Mouse (Mus musculus): ENCODE measurements around the gene Bricd5. TPM values are rescaled to one million over a fixed set of nuclear protein-coding genes. Genes with fewer than 3 reads are reported as not detected.

The Bricd5 gene
- polyA plus RNA-seq, 1 experiment: 2.3 TPM

DNA sequence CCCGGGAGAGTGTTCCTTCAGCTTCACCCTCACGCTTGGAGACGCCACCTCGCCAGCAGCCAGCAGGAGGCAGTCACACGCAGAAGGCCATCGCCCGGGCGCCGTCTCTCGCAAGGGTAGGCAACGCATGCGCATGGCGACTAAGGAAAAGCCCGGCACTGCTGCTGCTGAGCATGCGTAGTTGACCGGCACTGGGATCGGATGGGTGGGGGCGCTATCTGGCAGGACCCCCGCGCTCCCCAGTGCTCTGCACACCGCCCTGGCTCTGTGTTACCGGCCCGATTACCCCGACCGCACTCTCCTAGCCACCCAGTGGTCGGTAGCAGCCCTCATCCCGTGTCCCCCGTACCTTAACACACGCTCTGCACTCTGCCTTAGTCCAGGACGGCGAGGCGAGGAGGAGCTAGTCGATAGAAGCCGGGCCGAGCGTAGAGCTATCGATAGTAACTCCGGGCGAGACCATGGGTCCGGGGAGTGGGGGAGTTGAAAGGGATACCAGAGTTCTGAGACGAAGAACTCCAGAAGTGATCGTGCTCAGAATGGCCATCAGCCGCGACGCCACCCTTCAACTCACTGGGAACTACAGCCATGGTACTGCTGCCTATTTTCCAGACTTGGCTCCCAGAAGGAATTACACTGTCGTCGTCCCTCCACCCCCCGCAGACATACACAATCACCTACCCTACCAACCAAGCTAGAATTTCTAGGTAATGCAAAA lies 5.1 kb downstream of the Bricd5 start, which contains the start of gene Mlst8:
Mlst8 (minus strand) TSS at position 416 of the 718 bp plus-strand sequence.
- Histone ChIP-seq H3K27ac (ENCODE audit: insufficient read depth, low read depth, low read length) (peak within 1 kb of the TSS; percentile 89), H3K36me3 (ENCODE audit: control insufficient read depth, insufficient read depth, low read length) (peaks cover 28% of the 10 kb centered on the region), H3K4me3 (ENCODE audit: low read depth, low read length) (peak within 1 kb of the TSS; percentile 84), H3K27me3 (ENCODE audit: control insufficient read depth, insufficient read depth, low read length) (no peaks in the 10 kb centered on the region), H3K4me1 (ENCODE audit: control insufficient read depth, insufficient read depth, insufficient read length, low read length) (peaks cover 21% of the 10 kb centered on the region)
- TF ChIP-seq POLR2A (IDR thresholded peaks at IDR 0.05; ENCODE audit: low read depth, low read length): peak; percentile 50; the same call in 1 of the 2 replicates
- TF ChIP-seq CTCF (IDR thresholded peaks at IDR 0.05; ENCODE audit: extremely low read depth, insufficient read length, insufficient replicate concordance, low read depth, low read length): peak; percentile 86
- WGBS: under 1% methylated on average over 48 of the region's 48 CpGs

DNA sequence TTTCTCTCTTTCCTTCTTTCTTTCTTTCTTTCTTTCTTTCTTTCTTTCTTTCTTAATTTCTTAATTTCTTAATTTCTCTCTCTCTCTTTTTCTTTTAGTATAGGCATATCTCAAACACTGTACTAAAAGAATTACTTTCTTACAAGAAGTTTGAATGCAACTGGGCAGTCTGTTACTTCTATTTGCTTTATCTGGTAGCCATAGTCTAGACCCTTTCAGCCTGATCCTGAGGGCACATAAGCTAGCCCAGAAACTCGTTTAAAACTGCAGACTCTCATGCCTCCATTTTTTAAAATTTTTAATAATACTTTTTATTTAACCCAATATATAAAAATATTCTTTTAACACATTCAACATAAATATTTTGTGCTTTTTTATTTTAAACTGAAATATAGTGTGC lies 5.7 kb downstream of the Bricd5 start:
- Histone ChIP-seq H3K4me3 (ENCODE audit: low read depth, low read length) (no peak overlapping the region), H3K27me3 (ENCODE audit: control insufficient read depth, insufficient read depth, low read length) (no peaks in the 10 kb centered on the region), H3K27ac (ENCODE audit: insufficient read depth, low read depth, low read length) (no peak overlapping the region), H3K4me1 (ENCODE audit: control insufficient read depth, insufficient read depth, insufficient read length, low read length) (peaks cover 15% of the 10 kb centered on the region), H3K36me3 (ENCODE audit: control insufficient read depth, insufficient read depth, low read length) (peaks cover 25% of the 10 kb centered on the region)
- 23% methylated on average over 1 of the region's 1 CpGs for WGBS
- TF ChIP-seq CTCF (IDR thresholded peaks at IDR 0.05; ENCODE audit: extremely low read depth, insufficient read length, insufficient replicate concordance, low read depth, low read length): no peak
- no peak for TF ChIP-seq POLR2A (IDR thresholded peaks at IDR 0.05; ENCODE audit: low read depth, low read length)

DNA sequence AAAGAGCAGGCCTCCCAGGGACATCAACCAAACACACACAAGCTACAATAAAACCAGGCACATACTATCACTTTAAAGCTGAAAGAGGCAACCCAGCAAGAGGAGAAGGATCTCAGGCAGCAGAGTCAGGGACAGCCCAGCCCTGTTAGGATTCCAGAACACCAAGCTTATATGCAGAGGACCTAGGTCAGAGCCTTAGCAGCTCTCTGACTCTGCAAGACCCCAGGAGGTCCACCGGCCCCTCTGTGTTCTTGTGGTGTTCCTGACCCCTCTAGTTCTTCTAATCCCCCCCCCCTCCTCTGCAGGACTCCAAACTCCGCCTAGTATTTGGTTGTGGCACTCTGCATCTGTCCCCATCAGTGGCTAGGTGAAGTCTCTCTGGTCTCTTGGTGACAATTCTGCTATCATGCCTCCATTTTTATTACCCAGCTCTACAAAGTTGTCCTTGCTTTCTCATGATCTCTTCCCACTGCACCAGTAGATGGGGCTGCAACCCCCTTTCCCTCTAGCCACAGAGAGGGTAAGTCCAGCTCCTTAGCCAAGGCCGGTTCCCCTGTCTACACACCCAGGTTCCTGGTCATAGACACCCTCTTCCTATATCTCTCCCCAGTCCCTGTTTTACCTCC lies 6.6 kb downstream of the Bricd5 start:
- Histone ChIP-seq H3K36me3 (ENCODE audit: control insufficient read depth, insufficient read depth, low read length) (peaks cover 20% of the 10 kb centered on the region), H3K27me3 (ENCODE audit: control insufficient read depth, insufficient read depth, low read length) (no peaks in the 10 kb centered on the region), H3K27ac (ENCODE audit: insufficient read depth, low read depth, low read length) (no peak overlapping the region), H3K4me1 (ENCODE audit: control insufficient read depth, insufficient read depth, insufficient read length, low read length) (peaks cover 14% of the 10 kb centered on the region), H3K4me3 (ENCODE audit: low read depth, low read length) (no peak overlapping the region)
- 72% methylated on average over 3 of the region's 3 CpGs for WGBS
- TF ChIP-seq POLR2A (IDR thresholded peaks at IDR 0.05; ENCODE audit: low read depth, low read length): no peak
- TF ChIP-seq CTCF (IDR thresholded peaks at IDR 0.05; ENCODE audit: extremely low read depth, insufficient read length, insufficient replicate concordance, low read depth, low read length): no peak

DNA sequence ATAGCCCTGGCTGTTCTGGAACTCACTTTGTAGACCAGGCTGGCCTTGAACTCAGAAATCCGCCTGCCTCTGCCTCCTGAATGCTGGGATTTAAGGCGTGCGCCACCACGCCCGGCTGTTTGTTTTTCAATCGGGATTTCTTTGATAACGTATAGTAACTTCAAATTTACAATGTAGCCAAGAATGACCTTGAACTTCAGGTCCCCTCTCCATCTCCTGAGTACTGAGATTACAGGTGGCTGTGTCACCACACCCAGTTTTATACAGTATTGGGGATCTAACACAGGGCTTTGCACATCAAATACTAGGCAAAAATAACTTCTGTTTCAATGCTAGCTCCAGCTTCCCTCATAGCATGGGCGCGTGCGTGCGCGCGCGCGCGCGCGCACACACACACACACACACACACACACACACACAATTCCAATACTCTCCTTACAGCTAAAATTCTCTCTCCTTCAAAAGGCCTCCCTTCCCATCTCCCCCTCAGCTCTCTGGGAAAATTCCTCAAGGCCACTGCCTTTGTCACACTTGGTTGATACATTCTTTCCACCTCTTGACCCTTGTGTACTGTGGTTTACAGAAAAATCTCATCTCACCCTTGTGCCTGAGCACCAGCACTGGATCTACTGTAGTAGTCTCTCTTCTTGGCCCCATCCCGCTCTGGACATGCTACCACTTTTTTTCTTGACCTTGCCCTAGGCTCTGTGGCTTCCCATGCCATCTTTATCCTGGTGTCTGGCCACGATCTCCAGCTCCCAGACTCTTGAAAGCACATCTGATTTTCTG lies 7.5 kb downstream of the Bricd5 start:
- WGBS: 83% methylated on average over 20 of the region's 20 CpGs
- H3K27me3 ChIP-seq (ENCODE audit: control insufficient read depth, insufficient read depth, low read length): no peaks in the 10 kb centered on the region
- TF ChIP-seq POLR2A (IDR thresholded peaks at IDR 0.05; ENCODE audit: low read depth, low read length) (no peak), CTCF (IDR thresholded peaks at IDR 0.05; ENCODE audit: extremely low read depth, insufficient read length, insufficient replicate concordance, low read depth, low read length) (no peak)
- H3K4me1 ChIP-seq (ENCODE audit: control insufficient read depth, insufficient read depth, insufficient read length, low read length): peaks cover 14% of the 10 kb centered on the region
- H3K36me3 ChIP-seq (ENCODE audit: control insufficient read depth, insufficient read depth, low read length): peaks cover 10% of the 10 kb centered on the region
- H3K27ac ChIP-seq (ENCODE audit: insufficient read depth, low read depth, low read length): no peak overlapping the region
- no peak overlapping the region for H3K4me3 ChIP-seq (ENCODE audit: low read depth, low read length)

DNA sequence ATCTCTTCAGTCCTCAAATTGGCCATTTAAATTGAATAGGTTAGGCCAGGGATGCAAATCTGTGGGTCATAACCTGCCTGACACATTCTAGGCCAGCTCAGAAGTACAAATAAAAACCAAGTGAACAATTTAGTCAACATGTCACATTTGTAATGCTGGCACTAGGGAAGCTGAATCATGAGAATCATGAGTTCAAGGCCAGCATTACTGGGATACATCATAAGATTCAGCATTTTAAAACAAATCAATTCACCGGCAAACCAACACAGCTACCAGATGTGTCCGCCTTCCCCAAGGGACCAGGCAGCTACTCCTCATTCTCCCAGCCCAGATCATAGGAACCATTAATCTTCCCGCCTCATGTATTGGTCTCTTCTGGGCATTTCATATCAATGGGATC lies 9.8 kb downstream of the Bricd5 start:
- TF ChIP-seq CTCF (IDR thresholded peaks at IDR 0.05; ENCODE audit: extremely low read depth, insufficient read length, insufficient replicate concordance, low read depth, low read length) (no peak), POLR2A (IDR thresholded peaks at IDR 0.05; ENCODE audit: low read depth, low read length) (no peak)
- Histone ChIP-seq H3K27ac (ENCODE audit: insufficient read depth, low read depth, low read length) (no peak overlapping the region), H3K4me1 (ENCODE audit: control insufficient read depth, insufficient read depth, insufficient read length, low read length) (no peaks in the 10 kb centered on the region; the same call in 1 of the 2 replicates), H3K27me3 (ENCODE audit: control insufficient read depth, insufficient read depth, low read length) (peaks cover 10% of the 10 kb centered on the region), H3K4me3 (ENCODE audit: low read depth, low read length) (no peak overlapping the region), H3K36me3 (ENCODE audit: control insufficient read depth, insufficient read depth, low read length) (no peaks in the 10 kb centered on the region)
- WGBS: 91% methylated on average over 3 of the region's 3 CpGs

DNA sequence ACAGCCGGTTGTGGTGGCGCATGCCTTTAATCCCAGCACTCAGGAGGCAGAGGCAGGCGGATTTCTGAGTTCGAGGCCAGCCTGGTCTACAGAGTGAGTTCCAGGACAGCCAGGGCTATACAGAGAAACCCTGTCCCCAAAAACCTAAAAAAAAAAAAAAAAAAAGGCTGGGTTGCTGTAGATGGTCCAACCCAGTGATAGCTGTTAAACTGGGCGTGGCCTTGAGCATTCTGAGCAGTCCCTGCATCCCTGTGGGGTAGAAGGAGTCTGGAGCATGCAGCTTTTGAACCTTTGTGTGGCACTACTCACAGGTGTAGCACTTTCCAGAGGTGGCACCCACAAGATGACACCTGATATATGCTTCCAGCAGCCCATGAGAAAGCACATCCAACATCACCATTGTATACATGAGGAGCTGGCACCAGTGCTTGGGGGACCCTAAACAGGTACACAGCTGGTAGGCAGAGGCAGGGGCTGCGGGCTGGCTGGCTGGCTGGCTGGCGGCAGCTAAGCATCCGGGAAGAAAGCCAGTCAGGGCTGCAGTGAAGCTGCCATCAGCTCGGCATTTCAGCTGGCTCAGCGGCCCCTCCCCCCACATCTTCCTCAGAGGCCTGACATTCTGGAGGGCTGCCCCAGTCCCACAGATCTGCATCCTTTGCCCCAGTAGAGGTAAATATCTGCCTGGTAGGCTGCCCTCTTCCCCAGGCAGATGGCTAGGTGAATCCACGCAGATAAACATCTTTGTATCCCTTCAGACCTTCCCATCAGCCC lies 11.6 kb downstream of the Bricd5 start:
- TF ChIP-seq CTCF (IDR thresholded peaks at IDR 0.05; ENCODE audit: extremely low read depth, insufficient read length, insufficient replicate concordance, low read depth, low read length) (no peak), POLR2A (IDR thresholded peaks at IDR 0.05; ENCODE audit: low read depth, low read length) (no peak)
- peaks cover 23% of the 10 kb centered on the region for H3K27me3 ChIP-seq (ENCODE audit: control insufficient read depth, insufficient read depth, low read length)
- H3K27ac ChIP-seq (ENCODE audit: insufficient read depth, low read depth, low read length): no peak overlapping the region
- H3K36me3 ChIP-seq (ENCODE audit: control insufficient read depth, insufficient read depth, low read length): no peaks in the 10 kb centered on the region
- H3K4me1 ChIP-seq (ENCODE audit: control insufficient read depth, insufficient read depth, insufficient read length, low read length): peaks cover 6% of the 10 kb centered on the region; the same call in 1 of the 2 replicates
- 54% methylated on average over 11 of the region's 11 CpGs for WGBS
- no peak overlapping the region for H3K4me3 ChIP-seq (ENCODE audit: low read depth, low read length)

All from small intestine, adult 2 months (tissue).